Mouse (Mus musculus) testis, postnatal 14 days (tissue): Measurements from ENCODE around the gene Mccc1.
A peak's percentile ranks its signal among the peaks of the same experiment; 100 is the strongest.

Source experiments
- DNase-seq: peaks from one replicate; pipeline ENCODE4 v3.0.0; 2021; ENCODE audit warnings: low spot score

Mccc1 gene

DNA sequence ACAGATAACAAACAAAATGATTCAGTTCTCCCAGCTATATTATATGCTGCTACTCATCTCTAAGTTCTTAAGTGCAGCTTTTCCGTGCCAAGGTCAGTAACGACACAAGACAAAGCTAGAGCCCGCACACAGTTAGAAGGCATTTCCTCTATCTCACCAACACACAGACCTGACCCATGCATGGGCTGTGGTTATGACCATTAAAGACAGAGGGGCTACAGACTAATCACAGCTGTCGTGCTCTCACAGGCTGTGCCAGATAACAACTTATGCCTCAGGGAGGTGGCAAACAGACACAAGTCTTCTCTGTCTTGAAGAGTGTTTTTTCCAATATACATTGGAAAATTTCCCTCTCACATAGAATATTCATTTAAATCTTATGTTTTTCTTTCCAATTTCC, 35.5 kb downstream of the Mccc1 start:
- DNase-seq: no peak

DNA sequence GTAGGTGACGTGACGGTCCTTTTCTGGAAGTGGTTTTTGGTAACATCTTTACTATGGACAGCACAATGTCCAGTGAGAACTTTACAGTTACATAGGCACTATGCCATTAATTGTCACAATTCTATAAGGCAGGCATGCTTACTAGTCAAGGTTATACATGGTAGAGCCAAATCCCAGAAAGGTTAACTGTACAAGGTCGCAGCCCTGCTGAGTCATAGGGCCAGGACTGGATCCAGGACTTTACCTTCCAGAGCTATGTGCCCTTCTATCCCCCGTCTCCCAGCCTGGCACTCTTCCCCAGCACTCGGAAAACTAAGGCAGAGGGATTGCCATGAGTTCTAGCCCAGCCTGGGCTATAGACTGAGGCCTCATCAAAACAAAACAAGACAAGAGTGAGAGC, 36.6 kb downstream of the Mccc1 start:
- no peak for DNase-seq

DNA sequence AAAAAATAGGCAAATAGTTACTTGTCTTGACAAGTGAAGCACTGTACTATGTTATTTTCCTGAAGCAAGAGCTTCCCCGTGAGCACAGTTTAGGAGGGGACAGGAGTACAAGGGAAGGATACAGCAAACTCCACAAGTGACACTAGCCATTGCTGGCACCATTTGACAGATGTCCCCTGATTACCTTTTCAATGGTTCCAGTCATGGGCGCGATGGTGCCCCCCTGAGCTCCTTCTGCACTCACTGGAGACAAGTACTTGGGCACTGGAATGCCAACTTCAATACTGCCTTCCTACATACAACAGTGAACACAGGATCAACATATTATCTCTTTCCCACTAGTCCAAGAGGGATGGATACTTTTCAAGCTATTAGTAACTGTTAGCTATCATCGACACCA, 37.1 kb downstream of the Mccc1 start:
- no peak for DNase-seq

DNA sequence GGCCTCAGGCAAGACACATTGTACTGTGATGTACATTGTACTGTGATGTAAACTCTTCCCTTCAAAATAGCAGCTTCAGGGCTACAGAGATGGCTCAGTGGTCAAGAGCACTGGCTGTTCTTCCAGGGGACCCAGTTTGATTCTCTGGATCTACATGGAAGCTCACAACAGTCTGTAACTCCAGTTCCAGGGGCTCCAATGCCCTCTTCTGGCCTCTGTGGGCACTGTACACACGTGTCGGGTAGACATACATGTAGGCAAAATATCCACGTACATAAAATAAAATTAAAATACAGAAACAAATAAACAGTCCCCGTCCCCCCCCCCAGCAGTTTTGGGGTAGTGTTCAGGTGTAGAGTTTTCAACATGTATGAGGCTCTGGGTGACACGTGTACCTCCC, 37.5 kb downstream of the Mccc1 start:
- DNase-seq: no peak

GRCm38 (mm10) chr3:35957230-35957629, 43.2 kb downstream of the Mccc1 start:
- no peak for DNase-seq

DNA sequence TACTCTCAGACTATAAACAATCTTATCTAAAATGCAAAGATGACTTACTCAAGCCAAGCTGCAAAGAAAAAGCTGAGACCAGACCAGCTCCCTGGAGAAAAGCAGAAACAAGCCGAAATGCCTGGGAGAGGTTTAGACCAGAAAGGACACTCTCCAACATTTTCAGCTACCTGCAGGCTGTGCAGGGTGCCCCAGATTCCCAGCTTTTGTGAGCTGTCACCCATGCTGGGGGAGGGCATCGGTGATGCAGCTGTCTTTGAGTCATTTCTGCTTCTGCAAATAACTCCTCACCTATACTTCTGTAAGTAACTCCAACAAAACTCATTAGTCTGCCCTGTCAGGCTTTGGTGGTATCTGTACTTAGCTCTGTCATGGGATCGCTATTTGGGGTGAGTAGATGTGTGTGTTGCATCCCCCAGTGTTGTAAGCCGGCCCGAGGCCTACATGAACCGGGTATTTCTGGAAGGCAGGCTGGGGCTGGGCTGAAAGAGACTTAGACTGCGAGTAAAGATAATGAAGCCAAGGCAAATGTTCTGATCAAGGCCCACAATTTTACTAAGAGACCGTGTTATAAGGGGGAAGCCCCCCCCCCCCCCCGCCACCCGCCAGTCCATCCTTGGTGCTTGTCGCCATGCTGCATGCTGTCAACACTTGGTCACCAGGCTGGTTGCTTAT, 45.4 kb downstream of the Mccc1 start:
- DNase-seq: no peak

GRCm38 (mm10) chr3:35953816-35954215, 46.7 kb downstream of the Mccc1 start:
- DNase-seq: no peak

GRCm38 (mm10) chr3:35953184-35953583, 47.3 kb downstream of the Mccc1 start:
- no peak for DNase-seq

DNA sequence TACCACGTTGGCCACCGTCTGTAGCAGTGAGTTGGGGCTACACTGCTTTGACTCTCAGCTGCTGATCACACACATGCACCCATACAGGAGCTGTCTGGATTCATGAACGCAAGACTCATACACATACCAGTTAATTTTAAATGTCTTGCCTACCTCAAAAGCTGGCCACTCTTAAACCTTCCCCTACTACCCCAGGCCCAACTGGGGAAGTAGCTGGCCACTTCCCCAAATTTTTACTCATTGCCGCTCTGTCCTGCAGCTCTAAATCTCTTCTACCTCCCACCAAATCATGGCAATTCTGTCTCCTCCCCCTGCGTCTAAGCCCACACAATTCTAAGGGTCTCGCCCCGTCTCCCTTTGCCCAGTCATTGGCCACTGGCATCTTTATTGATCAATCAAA, 52.3 kb downstream of the Mccc1 start:
- DNase-seq: no peak

DNA sequence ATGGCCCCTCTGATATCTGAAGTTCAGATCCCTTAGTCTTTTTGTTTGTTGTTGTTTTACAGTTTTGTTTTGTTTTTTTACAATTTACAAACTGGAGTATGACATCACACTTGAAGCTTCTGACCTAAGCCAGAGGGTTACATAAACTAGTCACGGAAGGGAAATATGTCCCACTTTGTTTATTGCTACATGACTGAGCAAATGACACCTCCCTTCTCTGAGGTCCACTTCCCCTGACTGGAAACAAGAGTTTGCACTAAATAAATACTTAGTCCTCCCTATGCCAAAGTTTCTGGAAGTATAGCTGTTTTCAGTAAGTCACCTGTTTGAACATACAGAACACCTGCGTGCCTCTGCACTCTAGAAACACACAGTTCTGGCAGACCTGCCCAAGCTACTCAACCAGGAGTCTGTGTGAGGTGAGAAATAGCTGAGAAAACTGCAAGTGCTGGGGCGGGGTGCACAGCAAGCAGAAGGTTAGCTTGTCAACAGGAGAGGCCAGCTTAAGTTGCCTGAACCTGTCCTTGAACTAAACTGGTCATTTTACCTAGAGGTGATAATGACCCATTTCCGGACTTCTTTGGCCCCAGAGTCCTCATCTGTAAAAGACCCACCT, 59.9 kb downstream of the Mccc1 start:
- DNase-seq: no peak

DNA sequence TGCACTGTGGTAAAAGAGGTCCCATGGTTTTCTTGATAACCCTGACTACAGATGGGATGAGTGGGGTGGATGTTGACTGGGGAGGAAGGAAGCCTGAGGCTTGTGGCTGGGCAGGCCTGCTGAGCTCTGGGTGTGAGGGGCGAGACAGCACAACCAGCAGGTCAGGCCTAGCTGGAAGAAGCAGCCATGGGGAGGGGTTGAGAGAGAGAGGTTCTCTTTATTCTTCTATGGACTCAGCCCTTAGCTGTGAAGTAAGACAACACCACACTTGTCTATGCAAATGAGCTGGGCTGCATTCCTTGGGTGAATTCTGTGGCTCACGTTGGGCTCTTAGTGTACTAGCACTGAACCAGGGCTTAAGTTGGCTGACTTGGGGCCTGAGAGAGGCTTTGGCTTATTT, 60.4 kb downstream of the Mccc1 start:
- DNase-seq: no peak

DNA sequence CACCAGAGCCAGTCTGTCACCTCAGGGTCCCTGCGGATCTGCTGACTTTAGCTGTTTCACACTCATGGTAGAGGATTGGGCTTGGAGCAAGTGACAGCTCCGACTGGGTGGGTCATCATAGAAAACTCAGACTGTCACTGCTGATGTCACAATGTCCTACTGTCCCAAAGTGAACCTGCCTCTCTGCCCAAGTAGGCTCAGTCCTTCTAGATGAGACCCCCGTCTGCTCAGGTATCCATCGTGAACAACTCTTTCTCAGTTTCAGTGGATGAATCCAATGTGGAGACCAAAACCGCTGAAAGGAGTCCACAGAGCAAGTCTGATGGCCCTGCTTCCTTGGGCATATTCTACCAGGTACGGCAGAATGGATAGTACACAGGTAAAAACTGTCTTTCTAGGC, 63.1 kb downstream of the Mccc1 start, which contains the start of gene Dcun1d1:
TSS of gene Dcun1d1 (minus strand) at position 101 of the 400 bp plus-strand sequence.
- DNase-seq: no peak

- DNase-seq: no peak
These were observed 67.1 kb downstream of the Mccc1 start for GRCm38 (mm10) chr3:35933405-35933777.

- DNase-seq: peak; percentile 80
These were observed 67.6 kb downstream of the Mccc1 start for GRCm38 (mm10) chr3:35932735-35933404.

- DNase-seq: peak; percentile 78
These were observed 68.4 kb downstream of the Mccc1 start for GRCm38 (mm10) chr3:35931896-35932727.

DNA sequence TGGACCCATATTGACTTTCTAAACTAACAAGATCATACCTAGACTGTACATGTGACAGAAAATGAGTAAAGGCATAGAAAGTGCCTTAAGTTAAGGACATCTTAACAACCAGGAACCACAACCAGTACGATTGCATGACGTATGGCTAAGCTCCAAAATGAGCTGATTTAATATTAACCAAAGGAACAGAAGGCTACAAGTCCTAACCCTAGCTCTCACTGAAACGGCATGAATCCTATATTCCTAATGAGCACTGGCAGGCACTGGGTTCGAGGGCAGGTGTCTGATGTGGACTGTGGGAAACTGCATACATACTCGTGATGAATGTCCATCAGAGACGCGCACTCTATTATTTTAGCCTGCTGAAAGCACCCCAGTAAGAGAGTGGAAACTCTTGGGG, 69.1 kb downstream of the Mccc1 start:
- no peak for DNase-seq

DNA sequence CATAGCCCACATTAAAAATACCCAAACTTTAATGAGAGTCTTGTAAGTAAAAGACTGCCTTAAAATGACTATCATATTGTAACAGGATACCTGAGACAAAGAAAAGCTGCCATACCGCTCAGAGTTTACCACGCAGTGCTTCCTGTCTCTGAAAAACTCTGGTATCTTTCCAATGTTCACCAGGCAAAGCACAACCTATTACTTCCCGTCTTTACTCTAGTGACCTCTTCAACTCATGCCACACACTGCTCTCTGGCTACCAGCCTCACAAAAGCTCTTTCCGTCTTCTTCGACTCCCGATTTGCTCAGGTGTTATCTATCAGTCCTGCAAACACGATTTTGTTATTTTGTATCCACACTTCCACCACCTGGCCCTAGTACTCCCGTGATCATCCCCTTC, 70.6 kb downstream of the Mccc1 start:
- peak; percentile 72 for DNase-seq

DNA sequence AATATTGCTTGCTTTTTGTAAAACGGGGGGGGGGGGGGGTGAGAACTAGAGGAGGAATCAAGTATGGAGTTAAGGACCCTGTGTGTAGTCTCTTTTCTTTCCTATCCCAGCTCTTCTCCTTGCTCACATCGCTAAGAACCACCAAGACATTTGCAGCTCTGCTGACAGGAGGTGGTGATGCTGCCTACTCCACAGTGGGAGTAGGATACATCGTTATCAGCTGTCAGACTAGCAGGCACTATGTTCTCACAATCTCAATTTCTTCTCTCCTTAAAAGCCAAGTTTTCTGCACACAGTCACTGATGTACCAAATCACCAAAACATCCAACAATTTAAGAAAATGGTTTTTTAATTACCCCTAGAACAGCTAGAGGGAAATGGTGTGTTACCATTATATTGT, 71.1 kb downstream of the Mccc1 start:
- DNase-seq: no peak

DNA sequence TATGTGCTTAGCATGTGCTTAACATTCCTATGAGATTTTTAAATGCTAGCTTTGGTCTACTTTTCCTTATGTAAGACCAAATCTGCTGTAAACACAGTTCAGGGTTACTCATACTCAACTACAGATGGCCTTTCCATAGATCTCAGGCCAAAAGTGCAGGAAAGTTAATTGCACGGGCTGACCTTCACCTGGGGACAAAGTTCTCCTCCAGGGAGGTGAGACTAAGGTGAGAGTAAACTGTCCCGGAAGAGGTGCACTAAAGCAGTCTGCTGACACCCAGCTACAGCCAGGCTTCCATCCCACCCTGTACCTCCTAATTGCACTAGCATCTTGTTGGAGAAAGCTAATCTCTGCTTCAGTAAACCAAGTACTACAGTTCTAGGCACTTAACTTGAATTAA, 74.6 kb downstream of the Mccc1 start:
- DNase-seq: no peak

- no peak for DNase-seq
These were observed 76.5 kb downstream of the Mccc1 start for GRCm38 (mm10) chr3:35924007-35924406.

GRCm38 (mm10) chr3:35923495-35923894, 77.0 kb downstream of the Mccc1 start:
- no peak for DNase-seq

GRCm38 (mm10) chr3:35922522-35922921, 78.0 kb downstream of the Mccc1 start:
- DNase-seq: no peak

DNA sequence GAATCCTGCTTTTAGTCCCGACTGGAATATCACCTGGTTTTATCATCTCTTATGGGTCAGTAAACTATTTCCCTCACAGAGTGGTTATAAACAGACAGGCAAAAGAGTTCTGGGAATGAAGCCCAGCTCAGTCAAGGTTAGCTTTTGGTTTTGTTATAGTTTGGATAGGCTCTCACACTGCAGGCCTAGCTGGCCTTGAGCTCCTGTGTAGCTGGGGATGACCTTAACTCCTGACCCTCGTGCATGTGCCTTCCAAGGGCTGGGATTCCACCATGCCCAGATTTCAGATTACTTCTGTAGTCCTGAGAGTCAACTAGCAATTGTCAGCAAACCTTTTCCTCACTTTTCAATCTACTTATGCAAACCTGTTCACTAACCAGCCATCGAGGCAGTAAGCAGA, 82.2 kb downstream of the Mccc1 start:
- peak; percentile 17 for DNase-seq
